Mouse (Mus musculus): ENCODE results near the gene Anapc10.

- TF ChIP-seq CTCF (IDR thresholded peaks at IDR 0.05; ENCODE audit: control insufficient read depth, insufficient read depth, insufficient read length) (no peak), MYOD1 (IDR thresholded peaks at IDR 0.05; ENCODE audit: control insufficient read depth, insufficient read length, low read depth) (no peak)
These were observed 37.0 kb downstream of the Anapc10 start for GRCm38 (mm10) chr8:79748591-79748990.

Measured in C2C12 (cell line).